ENCODE assay signal across 10 mouse cellular contexts in the genomic region with DNA sequence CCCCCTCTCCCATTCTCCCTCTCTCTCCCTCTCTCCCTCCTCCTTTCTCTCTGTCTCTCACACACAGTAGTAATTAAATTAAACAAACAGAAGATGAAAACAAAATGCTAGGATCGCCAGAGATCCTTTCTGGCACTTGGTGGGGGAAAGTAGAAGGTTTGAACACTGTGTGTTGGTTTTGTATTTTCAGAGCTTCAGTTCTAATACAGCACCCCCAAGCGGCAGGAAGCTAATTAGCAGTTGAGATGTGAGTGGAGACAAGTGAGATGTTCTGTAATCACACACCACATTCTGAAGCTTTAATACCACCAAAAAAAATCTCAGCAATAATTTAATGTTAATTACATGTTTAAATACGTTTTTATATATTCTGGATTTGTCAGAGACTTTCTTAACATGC. TPM values are rescaled to one million over a fixed set of nuclear protein-coding genes. Genes with fewer than 3 reads are reported as not detected.
DNase-seq lines count a peak whose midpoint lies in the region; ATAC-seq and TF ChIP-seq lines count a peak whose summit lies in the region.
"Had no signal": no experiment of that assay in that cellular context is flagged by ENCODE, and none has a peak within 500 bp of the region (broad histone marks: within the 10 kb centered on the region; RNA-seq: fewer than 3 reads in every experiment).

No protein-coding gene starts in this region.

- no peaks in the 10 kb centered on the region for H3K9me3 ChIP-seq in lung, embryonic 14.5 days (ENCODE audit: low read depth, low read length)
- H3K9me3 ChIP-seq: limb, embryonic 13.5 days had no signal

- peak; percentile 28 for DNase-seq in cerebellum, adult 11 months
- DNase-seq in layer of hippocampus, adult 11-12 months (ENCODE audit: low spot score) = peak; percentile 63
- DNase-seq in layer of hippocampus, postnatal 36 days = no peak
- DNase-seq in ES-CJ7 (ENCODE audit: low read depth, low spot score) = peak; percentile 59
- peak; percentile 49 for DNase-seq in embryo, embryonic 9.5 days (ENCODE audit: extremely low spot score)
- peak; percentile 76 for DNase-seq in lung, embryonic 14.5 days
- DNase-seq in spleen, postnatal 36 days (ENCODE audit: low spot score in 2 of 2) = no peak

- H3K27ac ChIP-seq in lung, embryonic 14.5 days (ENCODE audit: low read depth) = no peak overlapping the region
- H3K27ac ChIP-seq: limb, embryonic 13.5 days had no signal

- H3K36me3 ChIP-seq in lung, embryonic 14.5 days (ENCODE audit: insufficient read depth) = peaks cover 47% of the 10 kb centered on the region

- H3K4me3 ChIP-seq in lung, embryonic 14.5 days (ENCODE audit: low read depth, low read length) = no peak overlapping the region
- H3K4me3 ChIP-seq: erythroblast, embryonic 14.5 days; limb, embryonic 13.5 days had no signal

- no peaks in the 10 kb centered on the region for H3K27me3 ChIP-seq in lung, embryonic 14.5 days (ENCODE audit: insufficient read depth, low read length)

- ATAC-seq in cerebellum, adult (ENCODE audit: insufficient number of reproducible peaks, low FRiP score, low TSS enrichment) = no peak
- ATAC-seq in lung, embryonic 14.5 days (ENCODE audit: insufficient read depth) = no peak

- H3K9ac ChIP-seq in lung, embryonic 14.5 days = no peak overlapping the region
- H3K9ac ChIP-seq: limb, embryonic 13.5 days had no signal

- 23% methylated on average over 3 of the region's 3 CpGs for WGBS in lung, embryonic 14.5 days

- no peak overlapping the region for H3K4me2 ChIP-seq in lung, embryonic 14.5 days
- H3K4me2 ChIP-seq: limb, embryonic 13.5 days had no signal

- H3K4me1 ChIP-seq in lung, embryonic 14.5 days (ENCODE audit: insufficient read depth) = no peaks in the 10 kb centered on the region

- peak; percentile 58 for TF ChIP-seq CTCF in lung, embryonic 14.5 days (IDR thresholded peaks at IDR 0.05; ENCODE audit: low read depth)

RNA-seq across cellular contexts. Expression of a gene that starts 16.0 kb away (rescaled TPM):
- 10 to 100 TPM; 20.3 to 21.8 TPM for total RNA-seq in layer of hippocampus, postnatal 36 days (2021)
- polyA plus RNA-seq in lung, embryonic 14.5 days (2014; fragmentation: Nextera tagmentation; extraction: Ambion mirVana) = 34.1 and 34.9 TPM in 2 replicates
- polyA plus RNA-seq: erythroblast, embryonic 14.5 days had no signal

RNA-seq across cellular contexts. Expression of a gene that starts 29.2 kb away (rescaled TPM):
- total RNA-seq in layer of hippocampus, postnatal 36 days (2021) = 100 to 1,000 TPM; 125 to 137 TPM
- polyA plus RNA-seq in lung, embryonic 14.5 days (2014; fragmentation: Nextera tagmentation; extraction: Ambion mirVana) = 77.7 and 84.0 TPM in 2 replicates

Comparison
In these comparisons a context has a peak if more than half of its experiments do, and no peak if none do; other contexts are left out.
1. DNase-seq: peak in cerebellum, adult 11 months (single experiment), layer of hippocampus, adult 11-12 months (single experiment), ES-CJ7 (single experiment), embryo, embryonic 9.5 days (single experiment) and lung, embryonic 14.5 days (single experiment); none in layer of hippocampus, postnatal 36 days (0 of 2) and spleen, postnatal 36 days (0 of 2).